Mouse (Mus musculus) MEL (cell line): ENCODE measurements around the gene Irs2.
A peak's percentile ranks its signal among the peaks of the same experiment; 100 is the strongest.

Experiments used
- CHD1 ChIP-seq: IDR thresholded peaks from 2 replicates; pipeline ENCODE4 v1.6.1; 2012; ENCODE audit warnings: low read depth, mild to moderate bottlenecking, inconsistent platforms, low read length, improper control_type of control experiment
- CTCF ChIP-seq, 3 experiments: IDR thresholded peaks in 2 of 3; conservative IDR thresholded peaks in 1 of 3; 2 replicates each; pipeline ENCODE4 v1.5.1; 2011 to 2012; ENCODE audit warnings: low read length in 3 of 3, low read depth in 2 of 3, mild to moderate bottlenecking in 2 of 3, improper control_type of control experiment in 1 of 3, inconsistent platforms in 1 of 3, mixed read lengths in 1 of 3, moderate library complexity in 1 of 3; ENCODE audit not compliant: control insufficient read depth in 1 of 3, insufficient read depth in 1 of 3, poor library complexity in 1 of 3, severe bottlenecking in 1 of 3
- POLR2A ChIP-seq, 2 experiments: IDR thresholded peaks; 2 replicates each; pipeline ENCODE4 v1.6.1; 2011 to 2012; ENCODE audit warnings: low read length in 2 of 2, mild to moderate bottlenecking in 2 of 2, control low read depth in 1 of 2, improper control_type of control experiment in 1 of 2, low read depth in 1 of 2, moderate library complexity in 1 of 2; ENCODE audit not compliant: control insufficient read depth in 1 of 2, insufficient read depth in 1 of 2, poor library complexity in 1 of 2
- RAD21 ChIP-seq: IDR thresholded peaks from 2 replicates; pipeline ENCODE4 v1.6.1; 2011; ENCODE audit warnings: mild to moderate bottlenecking, low read depth, low read length, improper control_type of control experiment
- RCOR1 ChIP-seq: IDR thresholded peaks from 2 replicates; pipeline ENCODE4 v1.6.1; 2012; ENCODE audit warnings: low read depth, mild to moderate bottlenecking, inconsistent platforms, low read length, improper control_type of control experiment
- ZC3H11A ChIP-seq: IDR thresholded peaks from 2 replicates; pipeline ENCODE4 v1.6.1; 2012; ENCODE audit warnings: low read depth, mild to moderate bottlenecking, inconsistent platforms, low read length, improper control_type of control experiment
- ZNF384 ChIP-seq: IDR thresholded peaks from 2 replicates; pipeline ENCODE4 v1.6.1; 2012; ENCODE audit warnings: low read depth, mild to moderate bottlenecking, inconsistent platforms, low read length, improper control_type of control experiment

GRCm38 (mm10) chr8:11008379-11008775 is at the start of gene Irs2:
- no peak for TF ChIP-seq CTCF (IDR thresholded peaks at IDR 0.05 in 2 of 3, conservative IDR thresholded peaks at IDR 0.05 in 1 of 3; ENCODE audit: control insufficient read depth in 1 of 3, insufficient read depth in 1 of 3, low read depth in 2 of 3, low read length in 3 of 3, poor library complexity in 1 of 3, severe bottlenecking in 1 of 3)
- no peak for TF ChIP-seq RAD21
- TF ChIP-seq POLR2A (IDR thresholded peaks at IDR 0.05; ENCODE audit: control insufficient read depth in 1 of 2, insufficient read depth in 1 of 2, low read depth in 1 of 2, low read length in 2 of 2, poor library complexity in 1 of 2), result no peak
- TF ChIP-seq ZC3H11A, result no peak
- TF ChIP-seq CHD1, result 0 out of 2 replicates have a peak, but pooled peaks have one; percentile 12
- TF ChIP-seq RCOR1, result no peak
- no peak for TF ChIP-seq ZNF384
